Mouse (Mus musculus): ENCODE results near the gene Grap2.

Grap2 gene

DNA sequence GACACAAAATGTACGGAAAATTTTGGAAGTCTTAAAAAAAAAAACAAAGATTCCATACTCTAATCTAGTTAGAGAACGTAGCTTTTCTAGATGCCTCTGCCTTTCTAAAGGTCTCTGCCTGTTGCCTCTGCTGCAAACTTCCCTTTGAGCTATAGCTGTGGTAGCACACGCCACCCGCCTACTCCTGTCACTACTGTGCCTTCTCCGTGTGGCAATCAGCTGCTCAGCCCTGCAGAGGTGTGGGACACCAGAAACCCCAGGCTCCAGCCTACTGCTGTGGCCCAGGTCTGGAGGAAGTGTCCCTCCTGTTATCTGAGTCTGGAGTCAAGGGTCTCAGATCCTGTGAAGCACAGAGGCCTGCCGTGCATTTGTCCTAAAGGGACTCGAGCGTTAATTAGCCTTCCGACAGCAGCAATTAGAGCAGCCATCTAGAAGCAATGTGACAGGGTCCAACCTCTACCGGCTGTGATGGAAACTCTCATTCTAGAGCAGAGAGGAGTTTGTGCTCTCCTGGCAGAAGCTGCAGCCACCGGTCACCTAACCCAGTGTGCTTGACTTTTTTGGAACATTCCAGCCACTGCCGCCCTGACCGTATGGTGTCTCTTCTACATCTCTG is 64.5 kb downstream of the Grap2 start:
- no peak for ATAC-seq (ENCODE audit: low TSS enrichment)

DNA sequence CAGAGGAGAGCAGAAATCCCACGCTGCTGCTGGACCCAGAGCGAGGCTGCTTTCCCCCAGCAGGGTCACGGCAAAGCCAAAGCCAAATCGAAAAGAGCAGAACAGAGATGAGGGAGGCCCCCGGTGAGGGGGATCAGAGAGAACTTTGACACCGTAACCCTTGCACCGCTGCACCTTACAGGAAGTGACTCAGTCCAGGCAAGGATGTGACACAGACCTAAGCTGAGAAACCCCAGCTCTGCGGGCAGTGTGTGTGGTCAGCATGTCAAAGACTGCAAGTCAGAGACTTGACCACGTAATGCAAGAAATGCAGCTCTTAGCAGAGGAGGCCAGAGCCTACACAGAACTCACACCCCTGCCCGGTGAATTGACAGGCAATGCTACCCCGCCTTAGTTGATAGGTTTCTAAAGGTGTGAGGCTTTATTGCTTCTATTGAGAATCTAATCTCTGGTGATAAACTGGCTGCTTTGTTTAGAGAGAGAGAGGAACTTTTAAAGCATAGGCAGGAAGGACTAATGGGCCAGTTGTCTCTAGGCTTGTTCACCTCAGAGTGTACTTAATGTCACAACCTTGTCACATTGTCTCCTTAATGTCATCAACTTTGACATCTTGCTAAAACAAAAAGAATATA is 66.8 kb downstream of the Grap2 start:
- no peak for ATAC-seq (ENCODE audit: low TSS enrichment)

GRCm38 (mm10) chr15:80639874-80640273 is 67.5 kb downstream of the Grap2 start:
- ATAC-seq (ENCODE audit: low TSS enrichment): no peak

DNA sequence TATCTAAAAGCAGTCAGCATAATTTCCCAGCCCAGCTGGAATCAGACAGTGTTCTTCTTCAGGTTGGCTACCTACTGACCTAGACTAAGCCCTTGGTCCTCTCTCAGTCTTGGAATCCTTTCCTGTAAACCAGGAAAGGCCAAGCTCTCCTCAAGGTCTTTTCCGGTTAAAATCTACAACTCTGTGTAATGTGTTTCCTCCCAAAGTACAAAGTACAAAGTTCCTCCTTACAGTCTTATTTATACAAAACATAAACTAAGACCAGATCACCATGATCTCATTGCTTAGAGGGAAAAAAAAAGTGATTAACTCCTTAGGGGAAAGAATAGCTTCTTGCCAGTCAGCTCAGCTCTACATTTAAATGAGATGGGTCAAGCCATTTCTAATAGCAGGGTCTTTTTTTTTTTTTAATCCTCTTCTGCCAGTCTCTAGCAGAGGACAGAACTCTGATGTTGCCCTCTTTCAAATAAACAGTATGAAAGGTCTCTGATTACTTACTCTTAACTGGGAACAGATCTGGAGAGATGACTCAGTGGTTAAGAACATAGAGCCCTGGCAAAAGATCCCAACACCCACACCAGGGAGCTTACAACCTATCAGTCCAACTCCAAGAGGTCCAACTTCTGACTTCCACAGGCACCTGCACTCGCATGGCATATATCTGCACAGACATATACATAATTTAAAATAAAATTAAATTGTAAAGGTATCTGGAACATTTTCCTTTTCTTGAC is 69.5 kb downstream of the Grap2 start:
- ATAC-seq (ENCODE audit: low TSS enrichment): no peak

DNA sequence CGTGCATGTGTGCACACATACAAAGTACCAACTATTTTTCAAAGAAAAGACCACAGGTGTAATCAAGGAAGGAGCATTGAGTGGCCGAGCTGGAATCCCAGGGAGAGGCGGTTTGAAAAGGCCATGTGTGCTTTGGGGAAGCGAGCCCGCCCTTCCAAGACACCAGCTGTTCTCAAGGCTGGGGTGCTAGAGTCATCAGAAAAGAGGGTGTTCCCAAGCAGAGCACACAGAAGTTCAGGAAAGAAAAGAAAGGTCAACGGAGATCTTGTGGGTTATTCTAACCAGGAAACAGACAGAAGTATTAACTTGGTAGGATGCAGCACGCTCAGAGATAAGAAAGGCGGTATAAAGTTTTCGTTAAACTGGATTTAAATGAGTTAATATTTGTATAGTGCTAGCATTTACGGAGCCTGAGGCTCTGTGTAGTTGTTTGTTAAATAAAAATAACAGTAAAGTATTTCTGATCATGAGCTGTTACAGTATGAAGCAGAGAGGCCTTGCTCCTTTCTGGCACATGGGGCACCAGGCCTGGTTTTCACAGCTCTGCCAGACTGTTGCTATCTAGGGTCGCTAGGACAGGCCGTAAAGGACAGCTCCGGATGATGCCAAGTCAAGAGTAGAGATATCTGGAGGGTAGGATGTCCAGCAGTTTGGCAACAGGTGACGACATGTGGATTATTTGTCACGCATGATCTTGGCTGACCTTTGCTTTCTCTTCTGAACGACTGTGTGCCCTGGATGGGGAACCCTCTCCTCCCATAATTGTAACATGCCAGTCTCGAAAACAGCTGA is 72.8 kb downstream of the Grap2 start:
- ATAC-seq (ENCODE audit: low TSS enrichment): no peak

DNA sequence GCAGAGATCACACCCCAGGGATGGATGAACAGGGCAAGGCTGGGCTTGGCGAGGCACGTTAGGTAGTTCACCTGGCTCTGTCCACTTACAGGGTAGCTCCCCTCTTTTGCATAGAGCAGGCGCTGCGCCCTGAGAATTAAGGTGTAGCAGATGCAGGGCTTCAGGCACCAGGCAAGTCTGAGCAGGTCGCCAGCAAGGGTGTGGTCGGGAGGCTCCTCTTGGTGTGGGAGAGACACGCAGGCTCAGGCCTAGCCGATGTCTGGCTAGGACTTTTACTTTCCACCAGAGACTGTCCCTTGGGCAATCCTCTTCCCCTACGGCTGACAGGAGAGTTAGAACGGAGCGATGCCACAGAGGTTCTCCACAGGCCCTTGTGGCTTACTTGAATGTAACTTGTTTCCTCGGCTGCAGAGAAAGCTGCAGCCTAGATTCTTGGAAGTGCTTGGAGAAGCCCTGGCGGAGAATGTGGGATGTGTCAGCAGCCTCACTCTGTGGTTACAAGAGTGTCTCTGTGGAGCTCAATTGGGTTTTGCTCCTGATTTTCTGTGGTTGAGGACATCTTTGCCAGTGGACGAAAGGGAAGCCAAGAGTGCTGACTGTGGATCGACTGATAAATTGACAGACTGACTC is 76.7 kb downstream of the Grap2 start:
- peak; percentile 90 for ATAC-seq (ENCODE audit: low TSS enrichment)

DNA sequence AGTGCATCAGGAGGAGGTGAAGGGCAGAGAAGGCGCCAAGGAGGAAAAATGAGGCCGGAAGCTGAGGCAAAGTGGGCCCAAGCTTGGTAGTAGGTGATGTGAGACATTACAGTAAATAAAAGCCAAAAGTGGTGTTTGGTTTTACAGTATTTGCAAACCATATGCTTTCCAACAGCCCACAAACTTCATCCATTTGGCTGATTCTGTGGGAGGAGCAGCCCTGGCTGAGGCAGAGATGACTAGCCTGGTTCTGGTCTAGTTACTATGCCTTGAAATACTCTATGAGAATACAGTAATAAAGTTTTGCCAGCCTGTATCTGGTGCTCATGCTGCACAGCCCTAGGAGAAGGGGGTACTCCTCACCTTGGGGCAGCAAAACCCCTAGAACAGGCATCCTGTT is 78.0 kb downstream of the Grap2 start:
- ATAC-seq (ENCODE audit: low TSS enrichment): peak; percentile 66; the same call in 1 of the 2 replicates

DNA sequence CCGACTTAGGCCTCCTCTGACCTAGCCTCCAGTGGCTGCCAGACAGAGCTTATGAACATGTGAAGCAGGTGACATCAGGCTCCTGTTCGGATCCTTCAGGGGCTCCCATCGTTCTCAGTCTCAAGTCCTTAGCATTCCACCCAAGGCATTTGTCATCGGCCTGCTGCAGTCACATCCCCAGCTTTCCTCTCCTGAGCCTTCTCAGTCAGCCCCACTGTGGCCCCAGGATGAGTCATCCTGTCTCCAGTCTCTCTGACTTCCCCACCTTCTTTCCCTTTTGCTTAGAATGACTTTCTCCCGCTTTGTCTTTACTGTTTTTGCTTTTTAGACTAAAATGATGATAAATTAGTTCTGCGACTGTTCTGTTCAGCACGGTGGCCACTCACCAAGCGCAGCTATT is 81.5 kb downstream of the Grap2 start:
- ATAC-seq (ENCODE audit: low TSS enrichment): peak; percentile 38; the same call in 1 of the 2 replicates

DNA sequence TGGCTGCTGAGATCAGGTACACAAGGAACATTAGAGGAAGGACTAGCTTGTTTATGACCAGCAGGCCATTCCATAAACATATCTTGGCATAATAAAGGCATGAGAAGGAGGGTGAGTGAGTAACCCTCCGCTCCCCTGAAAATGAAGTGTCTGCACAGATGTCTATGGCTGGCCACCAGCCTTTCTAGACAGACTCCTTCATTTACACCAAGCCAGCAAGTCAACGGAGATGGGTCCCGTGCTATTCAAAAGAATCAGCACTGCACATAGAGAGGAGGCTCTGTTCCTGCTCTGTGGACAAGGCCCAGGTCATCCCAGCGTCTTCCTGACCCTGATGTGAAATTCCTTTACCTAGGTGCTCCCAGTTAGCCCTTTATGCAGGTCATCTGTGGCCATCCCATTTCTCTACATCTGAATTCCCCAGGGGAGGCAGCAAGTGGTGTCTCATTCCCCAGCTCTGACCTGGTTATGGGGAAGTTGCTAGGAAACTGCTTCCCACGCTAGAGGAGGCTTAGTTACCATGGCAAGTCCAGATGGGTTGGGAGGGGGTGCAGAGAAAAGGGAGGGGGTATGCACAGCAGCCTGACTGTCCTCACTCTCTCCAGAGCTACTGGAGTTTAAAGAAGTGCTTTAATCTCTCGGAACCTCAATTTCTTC is 86.5 kb downstream of the Grap2 start:
- ATAC-seq (ENCODE audit: low TSS enrichment): peak; percentile 90

GRCm38 (mm10) chr15:80660963-80661362 is 88.6 kb downstream of the Grap2 start:
- no peak for ATAC-seq (ENCODE audit: low TSS enrichment)

DNA sequence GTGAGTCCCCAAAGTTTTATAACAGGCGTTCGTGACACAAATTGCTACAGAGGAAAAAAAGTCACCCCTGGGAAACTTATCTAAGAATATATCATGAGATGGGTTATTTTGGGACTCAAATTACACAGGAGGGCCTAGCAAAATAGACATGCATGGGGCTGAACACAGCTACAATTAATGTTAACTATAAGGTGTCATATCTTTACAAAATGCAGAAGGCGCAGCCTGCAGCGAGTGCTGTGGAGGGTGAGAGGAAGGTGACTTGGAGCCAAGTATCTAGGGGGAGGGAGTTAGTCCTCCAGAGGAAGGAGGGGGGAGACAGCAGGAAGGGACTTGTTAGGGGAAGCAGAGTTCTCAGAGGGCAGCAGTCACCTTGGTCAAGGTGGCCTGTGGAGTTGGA is 92.0 kb downstream of the Grap2 start:
- no peak for ATAC-seq (ENCODE audit: low TSS enrichment)

- no peak for ATAC-seq (ENCODE audit: low TSS enrichment)
Measured at GRCm38 (mm10) chr15:80671295-80672252, 99.2 kb downstream of the Grap2 start, which contains the start of gene Fam83f. Fam83f (plus strand) TSS chr15:80671847.

DNA sequence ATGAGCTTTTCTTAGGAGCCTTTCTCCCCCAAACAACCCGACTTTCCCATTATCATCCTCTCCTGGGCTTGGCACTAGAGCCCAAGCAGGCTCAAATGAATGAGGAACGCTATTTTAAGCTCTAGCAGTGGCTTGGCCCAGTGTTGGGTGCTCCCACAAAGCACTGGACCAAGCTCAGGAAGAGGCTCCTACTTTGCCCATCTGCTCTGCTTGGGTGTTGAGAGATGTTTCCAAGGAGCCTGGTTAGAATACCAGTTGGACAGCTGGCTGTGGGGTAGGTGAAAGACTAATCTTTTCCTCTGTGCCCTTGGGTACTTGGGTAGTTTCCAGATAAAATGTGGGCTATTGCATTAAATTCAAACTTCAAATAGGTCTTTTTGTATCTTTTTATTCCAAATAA is 100.4 kb downstream of the Grap2 start:
- peak; percentile 89 for ATAC-seq (ENCODE audit: low TSS enrichment)

DNA sequence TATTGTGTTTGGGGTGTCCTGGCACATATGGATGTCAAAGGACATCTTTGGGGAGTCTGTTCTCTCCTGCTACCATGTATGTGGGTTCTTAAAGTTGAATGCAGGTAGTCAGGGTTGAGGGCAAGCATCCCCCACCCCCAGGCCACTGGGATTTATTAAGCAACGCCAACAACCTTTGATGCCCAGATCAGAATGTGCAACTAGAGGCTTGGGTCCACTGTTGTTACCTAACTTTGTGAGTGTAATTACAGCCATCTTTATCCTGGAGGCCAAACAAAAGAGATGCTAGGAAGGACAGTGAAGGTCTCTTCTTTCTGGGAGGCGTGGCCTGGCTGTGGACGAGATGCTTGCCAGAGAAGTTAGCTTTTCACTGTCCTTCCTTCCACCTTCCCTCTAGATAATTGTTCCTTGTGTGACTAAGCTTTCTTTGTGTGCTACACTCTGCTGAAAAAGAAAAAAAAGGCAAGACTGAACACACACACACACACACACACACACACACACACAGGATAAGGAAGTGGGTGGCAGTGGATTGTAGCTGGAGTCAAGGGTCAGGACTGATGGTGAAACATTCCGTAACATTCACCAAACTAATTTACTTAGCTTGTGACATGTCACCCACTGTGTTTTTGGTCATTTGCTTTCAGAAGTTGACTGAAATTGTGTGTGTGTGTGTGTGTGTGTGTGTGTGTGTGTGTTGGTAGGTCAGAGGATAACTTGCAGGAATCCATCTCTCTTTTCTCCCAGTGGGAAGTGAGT is 101.1 kb downstream of the Grap2 start:
- ATAC-seq (ENCODE audit: low TSS enrichment): no peak

GRCm38 (mm10) chr15:80674700-80675099 is 102.3 kb downstream of the Grap2 start:
- ATAC-seq (ENCODE audit: low TSS enrichment): no peak

GRCm38 (mm10) chr15:80679515-80680215 is 107.3 kb downstream of the Grap2 start:
- peak; percentile 53; the same call in 1 of the 2 replicates for ATAC-seq (ENCODE audit: low TSS enrichment)

DNA sequence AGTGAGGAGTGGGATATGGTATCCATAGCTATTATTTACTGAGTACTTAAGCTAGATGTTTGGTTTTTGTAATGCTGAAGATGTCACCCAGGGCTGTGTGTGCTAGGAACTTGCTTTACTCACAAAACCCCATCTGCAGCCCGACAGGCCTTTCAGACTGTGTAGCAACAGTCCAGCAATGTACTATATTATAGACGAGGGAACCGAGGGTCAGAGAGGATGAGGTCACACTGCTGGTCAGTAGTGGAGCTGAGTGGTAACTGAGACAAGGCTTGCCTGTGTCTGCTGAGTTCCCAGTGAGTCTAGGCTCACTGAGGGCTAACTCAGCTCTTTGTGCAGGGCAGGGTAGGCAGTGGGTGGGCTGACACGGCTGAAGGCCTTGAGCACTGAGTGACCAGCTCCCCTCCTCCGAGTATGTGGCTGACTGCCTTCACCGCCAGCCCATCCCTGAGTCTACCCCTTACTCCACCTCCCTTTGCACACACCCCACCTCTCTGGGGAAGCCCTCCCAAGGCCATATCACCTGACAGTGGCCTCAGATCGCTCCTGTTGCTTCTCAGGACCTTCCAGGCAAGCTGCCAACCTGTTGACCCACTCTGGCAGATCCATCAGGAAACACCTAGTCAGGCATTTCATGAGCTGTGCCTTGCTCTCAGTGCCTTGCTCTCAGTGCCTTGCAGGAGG is 108.1 kb downstream of the Grap2 start:
- no peak for ATAC-seq (ENCODE audit: low TSS enrichment)

- no peak for ATAC-seq (ENCODE audit: low TSS enrichment)
Measured at GRCm38 (mm10) chr15:80681466-80681881, 109.1 kb downstream of the Grap2 start.

Data from frontal cortex, adult (tissue).